Mouse (Mus musculus): ENCODE measurements around the gene Mpp5. TPM values are rescaled to one million over a fixed set of nuclear protein-coding genes. Genes with fewer than 3 reads are reported as not detected.

The Mpp5 gene
- total RNA-seq (2014; rRNA removed) = 10.7 and 14.5 TPM in 2 replicates
- 12.7 and 13.4 TPM in 2 replicates for polyA plus RNA-seq (2015; fragmentation: Nextera tagmentation; extraction: Ambion mirVana)

GRCm38 (mm10) chr12:78748557-78749377 is at the start of gene Mpp5:
TSS of gene Mpp5 (plus strand) at chr12:78748907.
- H3K9me3 ChIP-seq (ENCODE audit: low read length) = no peaks in the 10 kb centered on the region
- no peak for TF ChIP-seq CTCF (IDR thresholded peaks at IDR 0.05; ENCODE audit: low read depth)
- H3K9ac ChIP-seq (replicated peaks; ENCODE audit: low read length) = peak within 1 kb of the TSS; percentile 84
- H3K27ac ChIP-seq = peak within 1 kb of the TSS; percentile 82
- peak within 1 kb of the TSS; percentile 94 for H3K4me3 ChIP-seq (ENCODE audit: low read length)
- H3K27me3 ChIP-seq (ENCODE audit: insufficient read depth, low read length) = no peaks in the 10 kb centered on the region
- no peaks in the 10 kb centered on the region for H3K36me3 ChIP-seq (ENCODE audit: insufficient read depth, low read length)
- H3K4me1 ChIP-seq (ENCODE audit: insufficient read depth, low read length) = 0 out of 2 replicates have a peak, but pooled peaks cover 3% of the 10 kb centered on the region
- WGBS = 2% methylated on average over 76 of the region's 98 CpGs
- DNase-seq (ENCODE audit: low spot score) (peak; percentile 99), ATAC-seq (peak; percentile 100)
- peak within 1 kb of the TSS; percentile 90 for H3K4me2 ChIP-seq (ENCODE audit: low read depth, low read length)

GRCm38 (mm10) chr12:78717783-78718182 is 30.9 kb upstream of the Mpp5 start:
- Histone ChIP-seq H3K4me2 (ENCODE audit: low read depth, low read length) (no peak overlapping the region), H3K27ac (no peak overlapping the region), H3K36me3 (ENCODE audit: insufficient read depth, low read length) (no peaks in the 10 kb centered on the region), H3K9ac (replicated peaks; ENCODE audit: low read length) (no peak overlapping the region), H3K4me3 (ENCODE audit: low read length) (no peak overlapping the region), H3K9me3 (ENCODE audit: low read length) (no peaks in the 10 kb centered on the region), H3K4me1 (ENCODE audit: insufficient read depth, low read length) (no peaks in the 10 kb centered on the region), H3K27me3 (ENCODE audit: insufficient read depth, low read length) (no peaks in the 10 kb centered on the region)
- DNase-seq (ENCODE audit: low spot score) (no peak), ATAC-seq (no peak)
- no peak for TF ChIP-seq CTCF (IDR thresholded peaks at IDR 0.05; ENCODE audit: low read depth)
- 80% methylated on average over 2 of the region's 2 CpGs for WGBS

- no peak for TF ChIP-seq CTCF (IDR thresholded peaks at IDR 0.05; ENCODE audit: low read depth)
- no peak overlapping the region for H3K27ac ChIP-seq
- H3K4me3 ChIP-seq (ENCODE audit: low read length) = no peak overlapping the region
- H3K4me1 ChIP-seq (ENCODE audit: insufficient read depth, low read length) = no peaks in the 10 kb centered on the region
- 58% methylated on average over 4 of the region's 4 CpGs for WGBS
- DNase-seq (ENCODE audit: low spot score) (no peak), ATAC-seq (no peak)
- no peaks in the 10 kb centered on the region for H3K27me3 ChIP-seq (ENCODE audit: insufficient read depth, low read length)
- H3K9ac ChIP-seq (replicated peaks; ENCODE audit: low read length) = no peak overlapping the region
- no peaks in the 10 kb centered on the region for H3K36me3 ChIP-seq (ENCODE audit: insufficient read depth, low read length)
- H3K4me2 ChIP-seq (ENCODE audit: low read depth, low read length) = no peak overlapping the region
- no peaks in the 10 kb centered on the region for H3K9me3 ChIP-seq (ENCODE audit: low read length)
Observed at GRCm38 (mm10) chr12:78727723-78728122, 21.0 kb upstream of the Mpp5 start.

GRCm38 (mm10) chr12:78739633-78740032 is 9.1 kb upstream of the Mpp5 start:
- no peak for ATAC-seq
- WGBS = 66% methylated on average over 2 of the region's 2 CpGs
- TF ChIP-seq CTCF (IDR thresholded peaks at IDR 0.05; ENCODE audit: low read depth) = no peak

GRCm38 (mm10) chr12:78740289-78740688 is 8.4 kb upstream of the Mpp5 start:
- DNase-seq (ENCODE audit: low spot score) = no peak
- no peak overlapping the region for H3K4me3 ChIP-seq (ENCODE audit: low read length)
- H3K4me2 ChIP-seq (ENCODE audit: low read depth, low read length) = no peak overlapping the region
- H3K27me3 ChIP-seq (ENCODE audit: insufficient read depth, low read length) = no peaks in the 10 kb centered on the region
- TF ChIP-seq CTCF (IDR thresholded peaks at IDR 0.05; ENCODE audit: low read depth) = no peak
- 91% methylated on average over 2 of the region's 2 CpGs for WGBS
- no peak overlapping the region for H3K9ac ChIP-seq (replicated peaks; ENCODE audit: low read length)
- no peaks in the 10 kb centered on the region for H3K36me3 ChIP-seq (ENCODE audit: insufficient read depth, low read length)
- no peaks in the 10 kb centered on the region for H3K4me1 ChIP-seq (ENCODE audit: insufficient read depth, low read length)
- H3K9me3 ChIP-seq (ENCODE audit: low read length) = no peaks in the 10 kb centered on the region
- ATAC-seq = no peak
- no peak overlapping the region for H3K27ac ChIP-seq

More at GRCm38 (mm10) chr12:78739633-78740032, 9.1 kb upstream of the Mpp5 start:
- Histone ChIP-seq H3K4me1 (ENCODE audit: insufficient read depth, low read length) (no peaks in the 10 kb centered on the region), H3K4me3 (ENCODE audit: low read length) (no peak overlapping the region), H3K36me3 (ENCODE audit: insufficient read depth, low read length) (no peaks in the 10 kb centered on the region), H3K27me3 (ENCODE audit: insufficient read depth, low read length) (no peaks in the 10 kb centered on the region), H3K9me3 (ENCODE audit: low read length) (no peaks in the 10 kb centered on the region), H3K9ac (replicated peaks; ENCODE audit: low read length) (no peak overlapping the region), H3K4me2 (ENCODE audit: low read depth, low read length) (no peak overlapping the region), H3K27ac (no peak overlapping the region)
- no peak for DNase-seq (ENCODE audit: low spot score)

GRCm38 (mm10) chr12:78746226-78746625 is 2.5 kb upstream of the Mpp5 start:
- 76% methylated on average over 6 of the region's 6 CpGs for WGBS
- ATAC-seq (no peak), DNase-seq (ENCODE audit: low spot score) (no peak)
- Histone ChIP-seq H3K4me2 (ENCODE audit: low read depth, low read length) (no peak overlapping the region), H3K9ac (replicated peaks; ENCODE audit: low read length) (no peak overlapping the region), H3K36me3 (ENCODE audit: insufficient read depth, low read length) (no peaks in the 10 kb centered on the region), H3K9me3 (ENCODE audit: low read length) (no peaks in the 10 kb centered on the region), H3K27ac (no peak overlapping the region), H3K4me3 (ENCODE audit: low read length) (no peak overlapping the region), H3K27me3 (ENCODE audit: insufficient read depth, low read length) (no peaks in the 10 kb centered on the region), H3K4me1 (ENCODE audit: insufficient read depth, low read length) (0 out of 2 replicates have a peak, but pooled peaks cover 3% of the 10 kb centered on the region)
- TF ChIP-seq CTCF (IDR thresholded peaks at IDR 0.05; ENCODE audit: low read depth) = no peak

DNA sequence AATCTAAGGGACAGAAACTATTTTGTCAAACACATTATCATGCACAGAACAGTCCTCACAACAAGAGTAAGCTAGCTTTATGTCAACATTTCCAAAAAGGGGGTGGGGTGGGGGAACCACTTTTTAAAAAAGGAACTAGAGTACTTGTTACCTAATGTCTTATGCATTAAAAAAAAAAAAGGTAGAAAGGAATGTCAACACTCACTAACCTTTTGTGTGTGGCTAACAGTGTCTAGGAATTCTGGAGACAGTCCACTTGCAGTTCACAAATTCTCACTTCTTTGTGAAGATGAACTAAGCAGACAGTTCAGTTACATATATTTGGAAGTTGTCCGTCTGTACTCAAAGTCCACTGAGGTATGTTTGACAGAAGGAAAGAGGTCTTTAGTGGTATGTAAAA is 1.3 kb upstream of the Mpp5 start:
- DNase-seq (ENCODE audit: low spot score) = no peak
- H3K4me3 ChIP-seq (ENCODE audit: low read length) = no peak overlapping the region
- H3K4me2 ChIP-seq (ENCODE audit: low read depth, low read length) = no peak overlapping the region
- no peak overlapping the region for H3K9ac ChIP-seq (replicated peaks; ENCODE audit: low read length)
- H3K4me1 ChIP-seq (ENCODE audit: insufficient read depth, low read length) = 0 out of 2 replicates have a peak, but pooled peaks cover 3% of the 10 kb centered on the region
- no peaks in the 10 kb centered on the region for H3K36me3 ChIP-seq (ENCODE audit: insufficient read depth, low read length)
- WGBS = 44% methylated on average over 1 of the region's 1 CpGs
- no peak for TF ChIP-seq CTCF (IDR thresholded peaks at IDR 0.05; ENCODE audit: low read depth)
- H3K27ac ChIP-seq = no peak overlapping the region
- no peaks in the 10 kb centered on the region for H3K27me3 ChIP-seq (ENCODE audit: insufficient read depth, low read length)
- no peak for ATAC-seq
- no peaks in the 10 kb centered on the region for H3K9me3 ChIP-seq (ENCODE audit: low read length)

All from hindbrain, postnatal 0 days (tissue).